Mouse (Mus musculus) spleen, embryonic (tissue): ENCODE measurements at regions not wholly inside any gene's neighbourhood (a gene's known extent, or its start where the extent isn't known, plus 50 kb on each side); places are given as distances from the start of the nearest gene placed in this dataset.

Experiments used
- CTCF ChIA-PET: fragments of 350-600 bp; sonication (Branson Sonifier 250); formaldehyde crosslinking; loops from one replicate; lab custom pipeline; 2022; lab: Charles Lee

DNA sequence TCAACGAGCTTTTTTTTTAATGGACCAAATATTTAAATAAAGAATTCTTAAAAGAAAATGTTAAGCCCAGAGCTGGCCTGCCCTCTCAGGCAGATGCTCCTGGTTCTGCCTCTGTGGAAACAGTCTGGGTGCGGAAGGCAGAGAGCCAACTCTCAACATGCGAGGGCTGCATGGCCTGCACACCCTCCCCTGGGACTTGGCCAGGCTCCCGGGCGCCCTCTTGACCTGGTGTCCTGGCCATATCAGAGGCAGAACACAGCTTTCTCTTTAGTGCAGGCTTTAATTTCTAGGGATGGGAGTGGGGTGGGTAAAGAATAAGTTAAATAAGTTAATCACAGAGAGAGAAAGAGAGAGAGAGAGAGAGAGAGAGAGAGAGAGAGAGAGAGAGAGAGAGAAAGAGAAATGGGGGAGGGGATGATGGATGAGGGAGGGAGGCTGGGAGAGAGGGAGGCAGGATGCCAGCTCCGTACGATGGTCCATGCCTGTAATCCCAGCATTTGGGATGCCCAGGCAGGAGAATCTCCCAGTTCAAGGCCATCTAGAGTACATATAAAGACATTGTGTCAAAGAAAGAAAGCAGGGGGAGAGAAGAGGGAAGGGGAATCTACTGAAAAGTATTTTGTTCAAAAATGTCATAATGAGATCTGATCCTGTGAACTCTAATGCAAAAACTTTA lies 123.2 kb upstream of the Plekha5 start:
- CTCF ChIA-PET: no interaction called here

DNA sequence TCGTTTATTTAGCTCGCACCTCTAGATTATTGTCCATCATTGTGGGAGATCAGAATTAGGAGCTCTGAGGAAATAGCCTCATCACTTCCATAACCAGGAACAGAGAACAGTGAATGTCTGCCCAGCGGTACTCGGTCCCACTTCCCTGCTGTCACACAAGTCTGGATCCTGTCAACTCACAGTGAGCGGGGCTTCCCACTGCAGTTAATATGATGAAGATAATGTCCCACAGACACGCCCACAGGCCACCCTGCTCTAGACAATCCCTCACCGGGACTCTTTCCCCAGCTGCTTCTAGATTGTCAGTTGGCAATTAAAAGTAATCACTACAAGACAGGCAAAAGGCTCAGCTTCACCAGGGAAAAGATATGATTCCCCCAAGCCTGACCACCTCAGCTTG lies 124.2 kb upstream of the Plekha5 start:
- CTCF ChIA-PET: no interaction called here

- CTCF ChIA-PET: no interaction called here
Measured at GRCm38 (mm10) chr6:140297969-140298554, 125.8 kb upstream of the Plekha5 start.

DNA sequence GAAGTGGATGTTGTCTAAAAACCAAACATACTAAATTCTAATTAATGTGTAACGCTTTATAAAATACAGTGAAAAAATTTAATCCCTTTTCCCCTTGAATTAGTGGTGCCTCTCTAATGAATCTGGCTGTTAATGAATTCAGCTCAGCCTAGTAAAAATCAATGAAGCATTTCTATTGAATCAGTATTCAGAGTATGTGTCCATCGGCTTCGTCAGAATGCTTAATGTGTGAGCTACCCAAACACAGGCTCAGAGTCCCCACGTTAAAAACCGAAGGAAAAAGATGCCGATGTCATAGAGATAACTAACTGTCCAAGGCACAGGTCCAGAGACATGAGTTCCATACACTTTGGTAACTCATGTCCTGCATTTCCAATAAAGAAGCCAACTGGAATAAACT lies 126.3 kb upstream of the Plekha5 start:
- CTCF ChIA-PET: no interaction called here

DNA sequence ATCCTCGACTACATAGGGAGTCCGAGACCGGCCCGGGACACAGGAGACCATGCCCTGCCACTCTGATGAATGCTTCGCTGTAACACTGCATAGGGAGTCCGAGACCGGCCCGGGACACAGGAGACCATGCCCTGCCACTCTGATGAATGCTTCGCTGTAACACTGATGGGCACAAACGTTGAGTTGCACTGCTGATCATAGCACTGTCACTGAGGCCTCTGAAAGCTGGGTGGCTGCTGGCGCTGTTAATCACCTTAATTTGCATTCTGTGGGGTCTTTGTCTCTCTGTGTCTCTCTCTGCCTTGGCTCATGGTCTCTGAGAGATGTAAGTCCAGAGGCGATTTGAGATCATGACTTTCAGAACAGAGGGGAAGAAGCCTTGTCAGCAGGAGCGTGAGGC lies 133.7 kb upstream of the Plekha5 start:
- CTCF ChIA-PET: no interaction called here

DNA sequence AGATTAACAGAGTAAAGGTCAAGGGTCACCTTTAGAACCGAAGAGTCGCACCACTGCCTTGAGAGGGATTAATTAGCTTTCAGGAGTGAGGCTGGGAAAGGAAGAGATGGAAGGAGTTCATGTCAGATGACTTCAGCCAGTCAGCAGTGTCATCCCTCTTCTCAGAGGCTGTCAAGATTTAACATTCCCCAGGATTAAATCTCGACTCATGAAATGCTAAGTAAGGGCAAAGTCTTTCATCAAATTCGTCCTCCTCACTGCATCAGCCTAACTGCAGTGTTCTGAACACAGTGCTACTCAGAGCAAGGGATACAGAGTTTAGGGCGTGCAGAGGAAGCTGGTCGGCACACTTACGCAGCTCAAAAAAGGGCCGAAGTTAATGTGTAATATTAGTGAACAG lies 135.1 kb upstream of the Plekha5 start:
- CTCF ChIA-PET: no interaction called here

DNA sequence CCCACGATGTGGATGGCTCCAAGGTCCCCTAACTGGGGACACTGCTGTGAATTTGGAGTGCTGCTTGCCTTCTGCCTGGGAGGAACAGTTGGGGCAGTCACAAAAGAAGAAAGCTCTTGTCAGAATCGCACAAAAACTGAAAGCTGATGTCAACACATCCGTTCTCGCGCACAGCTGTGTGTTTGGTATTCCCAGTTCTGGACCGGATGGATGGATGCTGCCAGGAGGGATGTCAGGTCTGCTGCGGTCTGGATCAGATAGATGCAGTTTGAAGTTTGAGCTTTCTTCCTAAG lies 141.6 kb upstream of the Plekha5 start:
- CTCF ChIA-PET: no interaction called here

DNA sequence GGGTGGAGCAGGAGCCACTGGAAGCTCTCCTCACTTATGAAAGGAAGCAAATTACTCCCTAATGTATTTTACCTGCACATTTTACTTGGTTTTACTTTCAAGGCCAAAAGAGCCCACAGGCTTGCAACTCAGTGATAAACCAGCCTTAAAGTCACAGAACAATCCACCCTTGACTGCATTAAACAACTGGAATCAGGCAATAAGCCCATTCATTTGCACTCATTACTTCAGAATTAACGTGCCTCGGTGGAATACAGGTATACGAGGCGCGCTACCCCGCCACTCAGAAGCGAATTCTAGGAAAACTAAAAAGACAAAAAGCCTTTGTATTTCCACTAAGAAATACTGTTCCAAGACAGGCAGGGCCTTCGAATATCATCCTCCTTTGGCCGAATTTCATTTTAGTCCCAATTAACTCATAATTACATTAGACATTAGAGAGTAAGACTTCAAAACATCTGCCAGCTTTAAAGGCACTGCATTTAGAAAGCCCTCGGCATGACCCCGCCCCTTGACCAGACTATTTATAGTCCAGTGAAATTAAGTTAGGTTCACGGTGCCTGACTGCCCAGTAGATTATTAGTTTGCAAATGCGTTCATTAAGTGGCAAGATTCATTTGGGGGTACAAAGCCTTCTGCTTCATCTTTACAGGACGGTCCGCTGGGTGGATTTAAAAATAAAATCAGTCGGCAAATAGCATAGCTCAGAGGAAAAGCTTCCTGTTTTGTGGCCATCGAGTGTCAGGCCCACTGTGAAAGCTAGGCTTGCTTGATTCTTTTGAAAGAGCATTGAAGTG lies 142.2 kb upstream of the Plekha5 start:
- CTCF ChIA-PET: no interaction called here

DNA sequence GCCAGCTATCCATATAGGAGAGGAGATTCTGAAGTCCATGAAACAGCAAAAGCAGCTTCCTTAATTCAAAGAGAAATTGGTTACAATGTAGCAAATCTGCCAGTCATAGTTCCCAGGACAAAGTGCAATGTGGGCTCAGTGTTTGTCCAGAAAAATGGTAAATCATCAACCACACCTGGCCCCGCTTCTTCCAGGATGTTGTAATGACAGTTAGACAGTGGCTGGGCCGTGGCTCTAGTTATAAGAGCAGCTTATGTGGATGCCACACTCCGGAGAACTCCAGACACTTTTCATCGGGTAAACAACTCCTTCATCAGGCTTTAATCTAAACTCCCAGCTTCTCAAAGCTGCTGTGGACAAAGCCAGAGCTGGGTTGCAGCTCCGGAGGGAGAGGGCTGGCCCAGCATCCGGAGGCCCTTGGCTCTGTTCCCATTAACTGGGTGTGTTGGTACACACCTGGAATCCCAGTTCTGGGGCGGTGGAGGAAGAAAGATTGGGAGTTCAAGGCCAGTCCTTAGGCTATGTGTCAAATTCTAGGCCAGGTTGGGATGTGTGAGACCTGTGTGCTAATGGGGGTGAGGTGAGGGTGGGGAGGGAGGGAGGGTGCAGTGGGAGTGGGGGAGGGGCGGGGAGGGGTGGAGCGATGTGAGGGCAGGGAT lies 142.9 kb upstream of the Plekha5 start:
- CTCF ChIA-PET: no interaction called here

DNA sequence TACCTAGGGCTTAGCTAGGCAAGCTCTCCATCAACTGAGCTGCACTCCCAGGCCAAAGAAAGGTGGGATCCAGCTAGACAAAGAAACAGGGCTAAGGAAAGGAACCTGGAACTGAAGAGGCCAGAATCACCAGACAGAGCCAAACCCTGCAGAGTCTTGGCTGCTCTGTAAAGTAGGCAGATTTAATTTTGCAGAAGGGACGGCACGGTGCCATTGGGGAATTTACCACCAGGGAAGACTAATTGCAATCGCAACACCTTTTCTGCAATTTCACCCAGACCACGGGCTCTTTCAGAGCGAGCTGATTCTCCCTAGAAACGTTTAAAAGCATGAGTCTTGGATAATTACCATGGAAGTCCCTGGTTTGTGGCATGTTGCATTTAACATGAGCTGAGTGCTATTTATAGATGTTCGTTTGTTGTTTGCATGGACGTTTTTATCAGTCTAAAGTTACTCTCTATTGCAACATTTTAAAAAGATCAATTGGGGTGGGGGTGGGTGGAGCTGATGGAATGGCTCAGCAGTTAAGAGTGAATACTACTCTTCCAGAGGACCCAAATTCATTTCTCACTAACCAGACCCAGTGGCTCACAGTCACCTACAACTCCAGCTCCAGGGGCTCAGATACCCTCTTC lies 144.0 kb upstream of the Plekha5 start:
- CTCF ChIA-PET: no interaction called here

DNA sequence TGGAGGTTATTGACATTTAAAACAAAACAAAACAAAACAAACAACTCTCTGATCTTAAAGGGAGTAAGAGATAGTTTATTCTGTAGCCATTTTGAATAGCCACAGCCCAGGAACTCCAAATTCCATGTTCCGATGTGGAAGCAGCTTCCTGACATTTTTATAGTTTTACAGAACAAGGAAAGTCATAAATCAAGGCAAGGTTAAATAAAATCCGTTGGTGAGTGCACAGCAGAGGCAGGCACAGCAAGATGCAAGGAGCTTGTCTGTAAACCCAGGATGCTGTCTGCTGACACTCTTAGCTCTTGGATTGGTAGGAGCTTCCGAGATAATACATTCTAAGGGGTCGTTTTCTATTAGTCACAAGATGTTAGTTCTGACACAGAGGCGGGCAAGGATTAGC lies 145.1 kb upstream of the Plekha5 start:
- CTCF ChIA-PET: no interaction called here

DNA sequence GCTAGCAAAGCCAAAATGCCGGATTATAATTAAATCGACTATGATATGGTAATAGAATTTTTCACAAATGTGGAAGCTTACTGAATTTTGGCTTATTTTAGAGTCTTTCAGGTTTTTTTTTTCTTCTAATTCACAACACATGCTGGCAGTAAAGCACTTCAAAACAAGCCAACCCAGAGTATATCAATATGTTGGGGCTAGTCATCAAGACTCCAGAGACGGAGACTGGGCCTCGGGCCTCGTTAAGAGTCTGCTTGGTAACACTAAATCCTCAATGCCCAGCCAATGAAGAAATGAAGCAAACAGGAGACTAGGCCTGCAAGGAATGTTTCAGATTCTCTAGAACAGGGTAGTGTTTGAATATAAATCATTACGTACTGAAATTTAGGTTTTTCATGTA lies 153.3 kb upstream of the Plekha5 start:
- CTCF ChIA-PET: no interaction called here

DNA sequence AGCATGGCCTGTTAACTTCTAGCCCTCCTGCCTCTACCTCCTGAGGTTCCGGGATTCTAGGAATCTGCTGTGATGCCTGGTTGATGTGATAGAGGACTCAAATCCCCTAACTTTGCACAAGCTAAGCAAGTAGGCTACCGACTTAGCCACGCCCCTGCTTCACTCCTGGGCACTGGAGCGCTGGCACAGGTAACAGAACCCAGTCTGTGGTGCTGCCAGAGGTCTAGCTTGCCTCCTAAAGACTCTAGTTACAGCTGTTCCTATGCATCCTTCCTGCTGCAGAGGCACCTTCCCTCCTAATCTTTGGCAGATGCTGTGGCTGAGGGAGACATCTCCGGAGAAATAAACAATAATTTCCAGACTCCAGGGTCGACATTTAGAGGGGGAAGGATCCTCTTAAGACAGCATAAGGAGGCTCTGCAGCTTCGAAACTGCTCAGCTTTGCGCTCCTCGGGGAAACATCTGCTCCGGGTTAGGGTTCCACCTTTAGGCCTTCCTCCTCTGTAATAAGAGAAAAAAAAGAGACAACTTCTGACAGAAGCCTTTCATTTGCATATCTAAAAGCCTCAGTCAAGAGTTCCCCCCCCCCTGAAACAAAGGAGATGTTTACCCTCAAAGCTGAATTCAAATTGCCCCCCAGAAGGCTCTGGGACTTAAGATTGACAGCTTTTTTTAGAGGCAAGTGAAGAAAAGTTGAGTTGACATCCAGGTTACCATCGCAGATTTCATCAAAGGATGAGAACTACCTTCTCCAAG lies 155.4 kb upstream of the Plekha5 start:
- CTCF ChIA-PET: no interaction called here

- CTCF ChIA-PET: interaction anchor here (0.5 kb wide), 1 partner anchor 142 kb away, joined by 3 read pairs; no protein-coding TSS in a partner anchor
Measured at GRCm38 (mm10) chr6:140263920-140264319, 159.9 kb upstream of the Plekha5 start.

DNA sequence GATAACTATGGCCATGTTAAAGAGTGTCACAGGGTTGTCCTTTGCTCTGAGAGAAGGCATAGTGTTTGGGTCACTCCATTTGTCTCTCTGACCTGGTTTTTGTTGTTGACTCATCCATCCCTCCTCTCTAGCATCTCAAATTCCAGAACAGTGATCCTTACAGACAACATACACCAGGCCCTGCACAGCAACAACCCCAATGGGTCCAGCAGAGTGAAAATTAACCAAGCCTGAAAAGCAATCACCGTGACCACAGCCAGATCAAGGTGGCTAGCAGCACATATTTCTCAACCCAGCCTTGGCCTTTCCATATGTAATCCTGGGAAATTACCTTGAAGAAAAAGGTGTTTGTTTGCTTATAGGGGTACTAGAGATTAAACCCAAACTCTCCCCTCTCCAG lies 162.0 kb upstream of the Plekha5 start:
- CTCF ChIA-PET: no interaction called here

DNA sequence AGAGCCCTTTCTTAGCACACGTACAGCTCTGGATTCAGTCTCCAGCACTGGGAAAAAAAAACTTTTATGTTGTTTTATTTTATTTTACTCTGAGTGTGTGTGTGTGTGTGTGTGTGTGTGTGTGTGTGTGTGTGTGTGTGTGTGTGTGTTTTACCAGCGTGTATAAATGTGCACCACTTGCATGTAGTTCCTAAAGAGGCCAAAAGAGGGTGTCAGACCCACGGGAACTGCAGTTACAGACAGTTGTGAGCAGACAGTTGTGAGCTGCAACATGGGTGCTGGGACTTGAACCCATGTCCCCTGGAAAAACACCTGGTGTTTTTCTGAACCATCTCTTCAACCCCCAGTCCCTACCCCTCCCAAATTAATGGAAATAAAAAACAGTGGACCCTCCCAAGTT lies 165.1 kb upstream of the Plekha5 start:
- CTCF ChIA-PET: no interaction called here

DNA sequence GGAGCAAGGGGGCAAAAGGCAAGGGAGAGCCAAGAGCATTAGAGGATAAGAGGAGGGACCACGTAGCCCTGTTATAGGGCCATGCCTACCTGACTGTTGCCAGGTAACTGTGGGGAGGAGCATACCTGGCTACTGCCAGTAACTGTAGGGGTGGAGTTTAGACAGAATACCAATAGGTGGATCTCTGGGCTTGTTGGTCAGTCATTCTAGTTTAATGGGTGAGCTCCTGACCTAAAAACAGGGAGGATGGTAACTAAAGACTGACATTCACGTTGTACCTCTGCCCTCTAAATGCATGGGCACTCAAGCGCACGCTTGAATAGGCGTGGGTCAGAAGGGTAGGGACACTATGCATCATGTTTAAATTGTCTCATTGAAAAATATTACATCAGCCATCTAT lies 165.8 kb upstream of the Plekha5 start:
- CTCF ChIA-PET: no interaction called here

GRCm38 (mm10) chr6:140251527-140251926 lies 172.3 kb upstream of the Plekha5 start:
- CTCF ChIA-PET: no interaction called here

DNA sequence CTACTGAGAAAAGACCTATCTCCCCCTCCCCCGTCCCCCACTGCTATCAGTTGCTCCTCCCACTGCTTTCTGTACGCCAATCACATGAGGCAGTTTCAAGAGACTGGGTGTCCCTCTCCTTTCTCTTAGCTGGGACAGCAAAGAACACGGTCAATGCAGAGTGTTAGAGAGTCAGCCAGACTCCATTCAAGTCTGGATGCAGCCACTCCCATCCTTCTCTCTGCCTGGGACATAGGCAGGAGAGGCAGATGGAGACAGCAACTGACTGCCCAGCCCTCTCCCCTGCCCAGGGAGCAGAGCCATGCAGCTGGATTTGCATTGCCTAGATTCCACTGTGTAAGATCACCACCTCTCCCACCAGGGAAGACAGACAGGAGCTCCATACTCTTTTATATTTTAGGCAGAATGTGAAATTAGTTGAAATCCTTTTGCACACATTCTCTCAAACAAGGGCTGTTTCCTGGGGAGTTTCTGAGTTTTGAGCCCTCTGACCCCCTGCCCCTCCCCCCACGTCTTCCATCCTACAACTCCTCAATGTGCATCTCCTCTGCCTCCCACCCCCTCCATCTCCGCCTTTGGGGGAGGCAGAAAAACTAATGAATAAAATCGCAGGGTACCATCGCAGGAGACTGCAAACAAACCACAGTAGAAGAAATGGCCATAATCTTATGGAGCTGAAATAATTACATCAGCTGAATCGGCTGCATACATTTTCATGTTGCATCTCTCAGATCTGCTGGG lies 180.3 kb upstream of the Plekha5 start:
- CTCF ChIA-PET: no interaction called here

DNA sequence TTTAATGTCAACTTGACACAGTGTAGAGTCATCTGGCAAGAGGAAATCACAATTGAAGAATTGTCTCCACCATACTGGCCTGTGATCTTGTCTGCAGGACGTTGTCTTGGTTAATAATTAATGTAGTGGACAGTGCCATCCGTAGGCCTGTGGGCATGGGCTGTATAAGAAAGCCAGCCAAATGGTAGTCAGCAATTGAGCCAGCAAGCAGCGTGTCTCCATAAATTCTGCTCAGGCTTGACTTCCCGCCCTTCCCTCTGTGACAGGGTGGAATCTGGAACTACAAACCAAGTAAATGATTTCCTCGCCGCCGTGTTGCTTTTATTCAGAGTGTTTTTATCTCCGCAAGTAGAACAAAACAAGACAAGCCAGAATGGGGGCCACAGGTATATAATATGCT lies 184.5 kb upstream of the Plekha5 start:
- CTCF ChIA-PET: no interaction called here

- CTCF ChIA-PET: no interaction called here
Measured at GRCm38 (mm10) chr6:140231537-140231936, 190.3 kb upstream of the Plcz1 start.
